Mouse (Mus musculus) hematopoietic multipotent progenitor cell, adult 10-12 weeks (in vitro differentiated cells): Measurements from ENCODE around the gene Ripor3. TPM values are rescaled to one million over a fixed set of nuclear protein-coding genes. Genes with fewer than 3 reads are reported as not detected.

Source experiments
- polyA plus RNA-seq: library from polyadenylated mRNA; stranded (reverse); fragments of >175 nt; gene quantifications from 2 replicates; pipeline ENCODE4 v1.2.3, GENCODE M21; 2012; ENCODE audit warnings: low replicate concordance

Gene Ripor3
- polyA plus RNA-seq: 2.4 and 14.4 TPM in 2 replicates

GRCm38 (mm10) chr2:168009936-168010668, at the start of gene Ripor3:
Ripor3 (minus strand) TSS chr2:168010618.

GRCm38 (mm10) chr2:167931985-167932726, 78.3 kb downstream of the Ripor3 start, which contains the start of gene Ptpn1:
Ptpn1 (plus strand) TSS chr2:167932057.

Other genes with a start within 250 kb of the Ripor3 start
- 165 and 225 TPM in 2 replicates for gene Ptpn1, start 78.6 kb downstream of the Ripor3 start, polyA plus RNA-seq
- gene Pard6b, start 70.4 kb upstream of the Ripor3 start, polyA plus RNA-seq: 1.5 and 1.7 TPM in 2 replicates
- 28.9 and 53.5 TPM in 2 replicates for gene Adnp, start 196.5 kb upstream of the Ripor3 start, polyA plus RNA-seq
- not detected in 2 replicates for gene Gm20716, start 219.7 kb upstream of the Ripor3 start, polyA plus RNA-seq
- 13.5 and 55.7 TPM in 2 replicates for gene Dpm1, start 220.0 kb upstream of the Ripor3 start, polyA plus RNA-seq
- 14.3 and 29.8 TPM in 2 replicates for gene Mocs3, start 220.0 kb upstream of the Ripor3 start, polyA plus RNA-seq